18 mouse cellular contexts compared by ENCODE assay signal in the genomic region with DNA sequence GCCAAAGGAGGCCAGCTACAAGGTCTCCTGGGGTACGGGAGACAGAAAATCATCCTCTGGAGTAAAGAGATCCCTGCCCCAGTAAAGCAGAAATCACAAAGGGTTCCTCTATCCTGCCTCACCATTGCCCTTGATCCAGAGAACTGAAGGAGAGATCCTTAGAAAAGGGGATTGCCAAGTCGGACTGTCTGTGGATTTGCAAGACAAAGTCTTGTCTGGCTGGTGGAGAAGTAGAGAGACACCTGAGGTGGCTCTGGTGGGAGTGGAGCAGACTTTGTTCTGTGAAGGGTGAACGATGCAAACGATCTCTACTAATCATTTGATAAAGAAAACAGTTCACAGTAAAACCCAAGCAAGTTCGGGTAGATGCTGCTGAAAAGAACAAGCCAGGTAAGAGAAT.
"Had no signal": no experiment of that assay in that cellular context is flagged by ENCODE, and none has a peak within 500 bp of the region (broad histone marks: within the 10 kb centered on the region; RNA-seq: fewer than 3 reads in every experiment).

No protein-coding gene starts in this region.

- H3K36me3 ChIP-seq: liver, embryonic 15.5 days; lung, embryonic 15.5 days; midbrain, embryonic 12.5 days; midbrain, embryonic 15.5 days; neural tube, embryonic 12.5 days; stomach, embryonic 15.5 days had no signal

- H3K4me3 ChIP-seq: liver, embryonic 15.5 days; lung, embryonic 15.5 days; megakaryocyte, embryonic 14.5 days; midbrain, embryonic 12.5 days; midbrain, embryonic 15.5 days; neural tube, embryonic 12.5 days; stomach, embryonic 15.5 days had no signal

- DNase-seq: liver, postnatal 0 days; lung, adult 2 months; lung, postnatal 14 days; lung, postnatal 36 days; right cerebral cortex, postnatal 14 days; thymus, adult 2 months; thymus, postnatal 25 days; thymus, postnatal 4 days had no signal

- H3K27me3 ChIP-seq: lung, embryonic 15.5 days; stomach, embryonic 15.5 days had no signal

- H3K27ac ChIP-seq: liver, embryonic 15.5 days; lung, embryonic 15.5 days; macrophage; midbrain, embryonic 12.5 days; midbrain, embryonic 15.5 days; neural tube, embryonic 12.5 days; stomach, embryonic 15.5 days; stomach, postnatal 0 days had no signal

- H3K9me3 ChIP-seq: liver, embryonic 15.5 days; lung, embryonic 15.5 days; megakaryocyte, embryonic 14.5 days; midbrain, embryonic 12.5 days; midbrain, embryonic 15.5 days; neural tube, embryonic 12.5 days; stomach, embryonic 15.5 days had no signal

- ATAC-seq: liver, postnatal 0 days; lung, postnatal 0 days; midbrain, embryonic 15.5 days had no signal

- H3K4me2 ChIP-seq: liver, embryonic 15.5 days; lung, embryonic 15.5 days; midbrain, embryonic 12.5 days; midbrain, embryonic 15.5 days; neural tube, embryonic 12.5 days; stomach, embryonic 15.5 days had no signal

- H3K9ac ChIP-seq: liver, embryonic 15.5 days; liver, postnatal 0 days; lung, embryonic 15.5 days; midbrain, embryonic 12.5 days; midbrain, embryonic 15.5 days; neural tube, embryonic 12.5 days; stomach, embryonic 15.5 days had no signal
